Mouse (Mus musculus) embryo, embryonic 10.5 days (tissue): ENCODE measurements around the gene Vmn1r233.

Experiments
- DNase-seq: peaks from one replicate; pipeline ENCODE4 v3.0.0-alpha.2; 2015; ENCODE audit warnings: low spot score

Vmn1r233 gene

GRCm38 (mm10) chr17:20996364-20996763, at the start of gene Vmn1r233:
Gene Vmn1r233, minus strand, starts transcription at chr17:20996464.
- no peak for DNase-seq

GRCm38 (mm10) chr17:21018410-21019080, 22.3 kb upstream of the Vmn1r233 start:
- no peak for DNase-seq

GRCm38 (mm10) chr17:21009726-21010125, 13.5 kb upstream of the Vmn1r233 start:
- DNase-seq: no peak

- peak; percentile 96 for DNase-seq
These were observed 12.4 kb upstream of the Vmn1r233 start, which contains the start of gene Zfp160 for GRCm38 (mm10) chr17:21008382-21009331. Gene Zfp160, plus strand, starts transcription at chr17:21008903.

- DNase-seq: no peak
These were observed 2.5 kb downstream of the Vmn1r233 start for GRCm38 (mm10) chr17:20993716-20994115.

GRCm38 (mm10) chr17:20966681-20967080, 29.6 kb downstream of the Vmn1r233 start:
- no peak for DNase-seq

- no peak for DNase-seq
These were observed 30.8 kb downstream of the Vmn1r233 start for GRCm38 (mm10) chr17:20965421-20965820.

GRCm38 (mm10) chr17:20960386-20960785, 35.9 kb downstream of the Vmn1r233 start:
- no peak for DNase-seq

- DNase-seq: peak; percentile 1
These were observed 49.6 kb downstream of the Vmn1r233 start for GRCm38 (mm10) chr17:20946636-20947035.

- peak; percentile 5 for DNase-seq
These were observed 50.2 kb downstream of the Vmn1r233 start for GRCm38 (mm10) chr17:20946026-20946565.

- DNase-seq: peak; percentile 100
These were observed 51.0 kb downstream of the Vmn1r233 start, which contains the start of gene Ppp2r1a for GRCm38 (mm10) chr17:20944985-20945891. Gene Ppp2r1a, plus strand, starts transcription at chr17:20945311.

- peak; percentile 37 for DNase-seq
These were observed 52.0 kb downstream of the Vmn1r233 start for GRCm38 (mm10) chr17:20944226-20944625.
